Mouse (Mus musculus) neural tube, embryonic 15.5 days (tissue): ENCODE measurements around the gene Ncor2. TPM values are rescaled to one million over a fixed set of nuclear protein-coding genes. Genes with fewer than 3 reads are reported as not detected.

Experiments
- ATAC-seq: fragments of 200-750 bp; cut with Nextera tagmentation; 2 replicates; pipeline ENCODE4 v1.8.0; 2017; ENCODE audit warnings: mild to moderate bottlenecking, moderate TSS enrichment, moderate library complexity; ENCODE audit not compliant: low FRiP score
- H3K27ac ChIP-seq: fragments of 300-500 bp; sonication (generic); replicated peaks from 2 replicates; pipeline ENCODE4 v1.5.1; 2015; ENCODE audit warnings: mild to moderate bottlenecking, inconsistent platforms
- H3K27me3 ChIP-seq: fragments of 300-500 bp; sonication (generic); replicated peaks from 2 replicates; pipeline ENCODE4 v1.6.1; 2015; ENCODE audit warnings: inconsistent platforms
- H3K36me3 ChIP-seq: fragments of 300-500 bp; sonication (generic); 2 replicates; pipeline ENCODE4 v1.6.1; 2015; ENCODE audit warnings: inconsistent platforms
- H3K4me1 ChIP-seq: fragments of 300-500 bp; sonication (generic); 2 replicates; pipeline ENCODE4 v1.6.1; 2015; ENCODE audit warnings: inconsistent platforms
- H3K4me2 ChIP-seq: fragments of 300-500 bp; sonication (generic); 2 replicates; pipeline ENCODE4 v1.6.1; 2015; ENCODE audit warnings: inconsistent platforms, mild to moderate bottlenecking, moderate library complexity
- H3K4me3 ChIP-seq: fragments of 300-500 bp; sonication (generic); replicated peaks from 2 replicates; pipeline ENCODE4 v1.5.1; 2015; ENCODE audit warnings: mild to moderate bottlenecking, inconsistent platforms
- H3K9ac ChIP-seq: fragments of 300-500 bp; sonication (generic); replicated peaks from 2 replicates; pipeline ENCODE4 v1.6.1; 2015; ENCODE audit warnings: mild to moderate bottlenecking, inconsistent platforms
- H3K9me3 ChIP-seq: fragments of 300-500 bp; sonication (generic); replicated peaks from 2 replicates; pipeline ENCODE4 v1.6.1; 2016; ENCODE audit warnings: inconsistent platforms
- WGBS: fragments of 180-500 bp; shearing (Covaris S2); methylation state at CpG from one replicate; pipeline ENCODE4 v1.1.7; 2015; ENCODE audit warnings: mixed read lengths; 5-methylcytosine and 5-hydroxymethylcytosine counted together
- polyA plus RNA-seq: library from polyadenylated mRNA; unstranded; fragments of >200 nt; fragmentation: Nextera tagmentation; extraction: Ambion mirVana; gene quantifications from 2 replicates; pipeline ENCODE4 v1.2.1, GENCODE M21; 2015

Ncor2 gene
- polyA plus RNA-seq, 1 experiment from 2014 or later, result 24.2 TPM

GRCm38 (mm10) chr5:125080352-125080751 lies 98.7 kb downstream of the Ncor2 start:
- H3K27me3 ChIP-seq, result no peaks in the 10 kb centered on the region
- H3K9me3 ChIP-seq, result no peaks in the 10 kb centered on the region
- H3K4me2 ChIP-seq, result no peak overlapping the region
- H3K36me3 ChIP-seq, result peaks cover 66% of the 10 kb centered on the region
- H3K27ac ChIP-seq, result peak overlapping the region; percentile 78
- ATAC-seq, result no peak
- WGBS, result 67% methylated on average over 4 of the region's 4 CpGs
- peaks cover 34% of the 10 kb centered on the region for H3K4me1 ChIP-seq
- no peak overlapping the region for H3K4me3 ChIP-seq
- no peak overlapping the region for H3K9ac ChIP-seq

- no peak for ATAC-seq
These were observed 100.8 kb downstream of the Ncor2 start for GRCm38 (mm10) chr5:125078220-125078619.

GRCm38 (mm10) chr5:125076183-125076582 lies 102.8 kb downstream of the Ncor2 start:
- Histone ChIP-seq H3K27me3 (no peaks in the 10 kb centered on the region), H3K4me2 (no peak overlapping the region), H3K9me3 (no peaks in the 10 kb centered on the region), H3K4me3 (no peak overlapping the region), H3K4me1 (peaks cover 40% of the 10 kb centered on the region), H3K9ac (no peak overlapping the region), H3K27ac (no peak overlapping the region), H3K36me3 (peaks cover 39% of the 10 kb centered on the region)
- no peak for ATAC-seq
- WGBS, result 72% methylated on average over 9 of the region's 9 CpGs

More at GRCm38 (mm10) chr5:125078220-125078619, 100.8 kb downstream of the Ncor2 start:
- Histone ChIP-seq H3K27ac (no peak overlapping the region), H3K9me3 (no peaks in the 10 kb centered on the region), H3K4me1 (peaks cover 36% of the 10 kb centered on the region), H3K9ac (no peak overlapping the region), H3K36me3 (peaks cover 50% of the 10 kb centered on the region), H3K4me3 (no peak overlapping the region), H3K4me2 (no peak overlapping the region), H3K27me3 (no peaks in the 10 kb centered on the region)
- whole genome bisulfite sequencing, result 86% methylated on average over 5 of the region's 5 CpGs

GRCm38 (mm10) chr5:125074571-125075171 lies 104.3 kb downstream of the Ncor2 start:
- H3K36me3 ChIP-seq, result peaks cover 28% of the 10 kb centered on the region
- peaks cover 45% of the 10 kb centered on the region for H3K4me1 ChIP-seq

GRCm38 (mm10) chr5:125073896-125074295 lies 105.1 kb downstream of the Ncor2 start:
- H3K36me3 ChIP-seq, result peaks cover 27% of the 10 kb centered on the region
- no peak for ATAC-seq
- no peak overlapping the region for H3K9ac ChIP-seq
- no peaks in the 10 kb centered on the region for H3K9me3 ChIP-seq
- H3K4me1 ChIP-seq, result peaks cover 53% of the 10 kb centered on the region
- H3K27me3 ChIP-seq, result no peaks in the 10 kb centered on the region
- H3K4me2 ChIP-seq, result no peak overlapping the region
- no peak overlapping the region for H3K4me3 ChIP-seq
- no peak overlapping the region for H3K27ac ChIP-seq
- WGBS, result 90% methylated on average over 8 of the region's 8 CpGs

More at GRCm38 (mm10) chr5:125074571-125075171, 104.3 kb downstream of the Ncor2 start:
- no peak for ATAC-seq
- H3K9me3 ChIP-seq, result no peaks in the 10 kb centered on the region
- 79% methylated on average over 10 of the region's 10 CpGs for WGBS
- peak overlapping the region; percentile 23; the same call in 1 of the 2 replicates for H3K27ac ChIP-seq
- no peak overlapping the region for H3K9ac ChIP-seq
- H3K4me2 ChIP-seq, result no peak overlapping the region
- H3K27me3 ChIP-seq, result no peaks in the 10 kb centered on the region
- H3K4me3 ChIP-seq, result no peak overlapping the region

GRCm38 (mm10) chr5:125073335-125073734 lies 105.7 kb downstream of the Ncor2 start:
- no peak for ATAC-seq
- peaks cover 21% of the 10 kb centered on the region for H3K36me3 ChIP-seq
- H3K27me3 ChIP-seq, result no peaks in the 10 kb centered on the region
- no peaks in the 10 kb centered on the region for H3K9me3 ChIP-seq
- H3K4me1 ChIP-seq, result peaks cover 58% of the 10 kb centered on the region
- H3K4me3 ChIP-seq, result no peak overlapping the region
- 76% methylated on average over 4 of the region's 4 CpGs for WGBS
- no peak overlapping the region for H3K4me2 ChIP-seq
- no peak overlapping the region for H3K27ac ChIP-seq
- H3K9ac ChIP-seq, result no peak overlapping the region

GRCm38 (mm10) chr5:125072425-125072824 lies 106.6 kb downstream of the Ncor2 start:
- H3K36me3 ChIP-seq, result peaks cover 15% of the 10 kb centered on the region; the same call in 1 of the 2 replicates
- H3K4me1 ChIP-seq, result peaks cover 67% of the 10 kb centered on the region
- WGBS, result 77% methylated on average over 7 of the region's 7 CpGs
- no peaks in the 10 kb centered on the region for H3K27me3 ChIP-seq
- H3K4me2 ChIP-seq, result no peak overlapping the region
- ATAC-seq, result no peak
- H3K9ac ChIP-seq, result no peak overlapping the region
- H3K9me3 ChIP-seq, result no peaks in the 10 kb centered on the region
- no peak overlapping the region; the same call in 1 of the 2 replicates for H3K27ac ChIP-seq
- no peak overlapping the region for H3K4me3 ChIP-seq

GRCm38 (mm10) chr5:125071919-125072318 lies 107.1 kb downstream of the Ncor2 start:
- H3K9ac ChIP-seq, result no peak overlapping the region
- WGBS, result 69% methylated on average over 4 of the region's 4 CpGs
- no peak overlapping the region; the same call in none of the 2 replicates for H3K27ac ChIP-seq
- no peak overlapping the region for H3K4me3 ChIP-seq
- H3K9me3 ChIP-seq, result no peaks in the 10 kb centered on the region
- H3K27me3 ChIP-seq, result no peaks in the 10 kb centered on the region
- peaks cover 70% of the 10 kb centered on the region for H3K4me1 ChIP-seq
- ATAC-seq, result no peak
- H3K36me3 ChIP-seq, result peaks cover 15% of the 10 kb centered on the region; the same call in 1 of the 2 replicates
- no peak overlapping the region for H3K4me2 ChIP-seq

GRCm38 (mm10) chr5:125070399-125070798 lies 108.6 kb downstream of the Ncor2 start:
- 45% methylated on average over 2 of the region's 2 CpGs for WGBS
- H3K9ac ChIP-seq, result no peak overlapping the region
- peaks cover 67% of the 10 kb centered on the region for H3K4me1 ChIP-seq
- H3K36me3 ChIP-seq, result peaks cover 27% of the 10 kb centered on the region
- no peaks in the 10 kb centered on the region for H3K9me3 ChIP-seq
- ATAC-seq, result no peak
- no peak overlapping the region for H3K4me3 ChIP-seq
- H3K4me2 ChIP-seq, result no peak overlapping the region
- H3K27me3 ChIP-seq, result no peaks in the 10 kb centered on the region
- peak overlapping the region; percentile 86 for H3K27ac ChIP-seq

GRCm38 (mm10) chr5:125069916-125070315 lies 109.1 kb downstream of the Ncor2 start:
- H3K9ac ChIP-seq, result 0 out of 2 replicates have a peak overlapping the region, but pooled peaks have one; percentile 7

GRCm38 (mm10) chr5:125069426-125069825 lies 109.6 kb downstream of the Ncor2 start:
- Histone ChIP-seq H3K27me3 (no peaks in the 10 kb centered on the region), H3K36me3 (peaks cover 37% of the 10 kb centered on the region), H3K9ac (0 out of 2 replicates have a peak overlapping the region, but pooled peaks have one; percentile 7), H3K9me3 (no peaks in the 10 kb centered on the region), H3K27ac (peak overlapping the region; percentile 86), H3K4me3 (no peak overlapping the region), H3K4me2 (no peak overlapping the region), H3K4me1 (peaks cover 69% of the 10 kb centered on the region)
- WGBS, result 41% methylated on average over 5 of the region's 5 CpGs
- ATAC-seq, result no peak

More at GRCm38 (mm10) chr5:125069916-125070315, 109.1 kb downstream of the Ncor2 start:
- Histone ChIP-seq H3K4me1 (peaks cover 67% of the 10 kb centered on the region), H3K4me2 (no peak overlapping the region), H3K27ac (peak overlapping the region; percentile 86), H3K36me3 (peaks cover 32% of the 10 kb centered on the region), H3K27me3 (no peaks in the 10 kb centered on the region), H3K9me3 (no peaks in the 10 kb centered on the region), H3K4me3 (no peak overlapping the region)
- no peak for ATAC-seq
- WGBS, result 67% methylated on average over 5 of the region's 5 CpGs

- Histone ChIP-seq H3K27ac (peak overlapping the region; percentile 86), H3K36me3 (peaks cover 37% of the 10 kb centered on the region), H3K9ac (peak overlapping the region; percentile 32; the same call in 1 of the 2 replicates), H3K4me3 (no peak overlapping the region), H3K4me1 (peaks cover 67% of the 10 kb centered on the region), H3K9me3 (no peaks in the 10 kb centered on the region), H3K4me2 (peak overlapping the region; percentile 15), H3K27me3 (no peaks in the 10 kb centered on the region)
- ATAC-seq, result peak; percentile 48
- WGBS, result 11% methylated on average over 16 of the region's 16 CpGs
These were observed 110.6 kb downstream of the Ncor2 start for GRCm38 (mm10) chr5:125068371-125068951.
